Mouse (Mus musculus): ENCODE measurements around the gene Zbtb38. TPM values are rescaled to one million over a fixed set of nuclear protein-coding genes. Genes with fewer than 3 reads are reported as not detected.
A peak's percentile ranks its signal among the peaks of the same experiment; 100 is the strongest.

Gene Zbtb38
- total and polyA plus RNA-seq, 3 experiments = 9.0 to 43.5 (median 42.3) TPM

GRCm38 (mm10) chr9:96790389-96791007 lies 37.9 kb upstream of the Zbtb38 start:
- no peak for DNase-seq
- Histone ChIP-seq H3K36me3 (ENCODE audit: control insufficient read depth, insufficient read depth, low read length) (no peaks in the 10 kb centered on the region), H3K27ac (no peak overlapping the region), H3K4me1 (ENCODE audit: control insufficient read depth, insufficient read depth, low read length) (0 out of 2 replicates have a peak, but pooled peaks cover 2% of the 10 kb centered on the region), H3K79me2 (replicated peaks; ENCODE audit: control insufficient read depth, insufficient read depth, low read length) (no peaks in the 10 kb centered on the region), H3K4me3 (no peak overlapping the region), H3K9ac (ENCODE audit: low read depth, low read length) (no peak overlapping the region), H3K27me3 (ENCODE audit: control insufficient read depth, insufficient read depth, low read length) (no peaks in the 10 kb centered on the region)
- intact Hi-C loops (cut with DNase I) = no loop called here
- peak; percentile 51 for TF ChIP-seq CTCF (IDR thresholded peaks at IDR 0.05)
- no peak for TF ChIP-seq POLR2A (IDR thresholded peaks at IDR 0.05; ENCODE audit: insufficient read depth, low read depth, low read length)
- WGBS = 39% methylated on average over 4 of the region's 4 CpGs

- Histone ChIP-seq H3K9ac (ENCODE audit: low read depth, low read length) (no peak overlapping the region), H3K4me3 (no peak overlapping the region), H3K79me2 (replicated peaks; ENCODE audit: control insufficient read depth, insufficient read depth, low read length) (no peaks in the 10 kb centered on the region), H3K4me1 (ENCODE audit: control insufficient read depth, insufficient read depth, low read length) (no peaks in the 10 kb centered on the region), H3K36me3 (ENCODE audit: control insufficient read depth, insufficient read depth, low read length) (no peaks in the 10 kb centered on the region), H3K27ac (no peak overlapping the region), H3K27me3 (ENCODE audit: control insufficient read depth, insufficient read depth, low read length) (no peaks in the 10 kb centered on the region)
- intact Hi-C loops (cut with DNase I) = no loop called here
- no peak for DNase-seq
- TF ChIP-seq CTCF (IDR thresholded peaks at IDR 0.05) = no peak
- no peak for TF ChIP-seq POLR2A (IDR thresholded peaks at IDR 0.05; ENCODE audit: insufficient read depth, low read depth, low read length)
- no peak for TF ChIP-seq EP300 (IDR thresholded peaks at IDR 0.05; ENCODE audit: insufficient read depth, low read depth, low read length)
- 69% methylated on average over 3 of the region's 3 CpGs for WGBS
Measured at GRCm38 (mm10) chr9:96789906-96790305, 37.3 kb upstream of the Zbtb38 start.

GRCm38 (mm10) chr9:96787797-96788196 lies 35.2 kb upstream of the Zbtb38 start:
- no peaks in the 10 kb centered on the region for H3K4me1 ChIP-seq (ENCODE audit: control insufficient read depth, insufficient read depth, low read length)
- TF ChIP-seq POLR2A (IDR thresholded peaks at IDR 0.05; ENCODE audit: insufficient read depth, low read depth, low read length) = no peak
- no peak for TF ChIP-seq EP300 (IDR thresholded peaks at IDR 0.05; ENCODE audit: insufficient read depth, low read depth, low read length)
- no peak overlapping the region for H3K4me3 ChIP-seq
- H3K79me2 ChIP-seq (replicated peaks; ENCODE audit: control insufficient read depth, insufficient read depth, low read length) = no peaks in the 10 kb centered on the region
- WGBS = 88% methylated on average over 10 of the region's 10 CpGs
- H3K36me3 ChIP-seq (ENCODE audit: control insufficient read depth, insufficient read depth, low read length) = no peaks in the 10 kb centered on the region
- no peaks in the 10 kb centered on the region for H3K27me3 ChIP-seq (ENCODE audit: control insufficient read depth, insufficient read depth, low read length)
- intact Hi-C loops (cut with DNase I) = no loop called here
- H3K9ac ChIP-seq (ENCODE audit: low read depth, low read length) = no peak overlapping the region
- no peak overlapping the region for H3K27ac ChIP-seq
- no peak for DNase-seq

- Histone ChIP-seq H3K79me2 (replicated peaks; ENCODE audit: control insufficient read depth, insufficient read depth, low read length) (no peaks in the 10 kb centered on the region), H3K27ac (no peak overlapping the region), H3K27me3 (ENCODE audit: control insufficient read depth, insufficient read depth, low read length) (no peaks in the 10 kb centered on the region), H3K36me3 (ENCODE audit: control insufficient read depth, insufficient read depth, low read length) (no peaks in the 10 kb centered on the region), H3K9ac (ENCODE audit: low read depth, low read length) (no peak overlapping the region), H3K4me3 (no peak overlapping the region), H3K4me1 (ENCODE audit: control insufficient read depth, insufficient read depth, low read length) (no peaks in the 10 kb centered on the region)
- no peak for DNase-seq
- intact Hi-C loops (cut with DNase I) = no loop called here
- TF ChIP-seq CTCF (IDR thresholded peaks at IDR 0.05) (no peak), EP300 (IDR thresholded peaks at IDR 0.05; ENCODE audit: insufficient read depth, low read depth, low read length) (no peak), POLR2A (IDR thresholded peaks at IDR 0.05; ENCODE audit: insufficient read depth, low read depth, low read length) (no peak)
- whole genome bisulfite sequencing = 40% methylated on average over 9 of the region's 9 CpGs
Measured at GRCm38 (mm10) chr9:96785871-96786342, 33.3 kb upstream of the Zbtb38 start.

- no peak overlapping the region for H3K4me3 ChIP-seq
- TF ChIP-seq CTCF (IDR thresholded peaks at IDR 0.05) (no peak), POLR2A (IDR thresholded peaks at IDR 0.05; ENCODE audit: insufficient read depth, low read depth, low read length) (no peak), EP300 (IDR thresholded peaks at IDR 0.05; ENCODE audit: insufficient read depth, low read depth, low read length) (no peak)
- H3K9ac ChIP-seq (ENCODE audit: low read depth, low read length) = no peak overlapping the region
- H3K79me2 ChIP-seq (replicated peaks; ENCODE audit: control insufficient read depth, insufficient read depth, low read length) = no peaks in the 10 kb centered on the region
- 51% methylated on average over 3 of the region's 3 CpGs for WGBS
- H3K36me3 ChIP-seq (ENCODE audit: control insufficient read depth, insufficient read depth, low read length) = no peaks in the 10 kb centered on the region
- no peak overlapping the region for H3K27ac ChIP-seq
- H3K4me1 ChIP-seq (ENCODE audit: control insufficient read depth, insufficient read depth, low read length) = no peaks in the 10 kb centered on the region
- intact Hi-C loops (cut with DNase I) = no loop called here
- H3K27me3 ChIP-seq (ENCODE audit: control insufficient read depth, insufficient read depth, low read length) = no peaks in the 10 kb centered on the region
- DNase-seq = no peak
Measured at GRCm38 (mm10) chr9:96785187-96785586, 32.6 kb upstream of the Zbtb38 start.

- intact Hi-C loops (cut with DNase I) = no loop called here
- H3K4me1 ChIP-seq (ENCODE audit: control insufficient read depth, insufficient read depth, low read length) = no peaks in the 10 kb centered on the region
- no peak overlapping the region for H3K27ac ChIP-seq
- no peaks in the 10 kb centered on the region for H3K36me3 ChIP-seq (ENCODE audit: control insufficient read depth, insufficient read depth, low read length)
- TF ChIP-seq EP300 (IDR thresholded peaks at IDR 0.05; ENCODE audit: insufficient read depth, low read depth, low read length) = no peak
- H3K27me3 ChIP-seq (ENCODE audit: control insufficient read depth, insufficient read depth, low read length) = no peaks in the 10 kb centered on the region
- DNase-seq = no peak
- no peak overlapping the region for H3K4me3 ChIP-seq
- H3K79me2 ChIP-seq (replicated peaks; ENCODE audit: control insufficient read depth, insufficient read depth, low read length) = no peaks in the 10 kb centered on the region
- WGBS = 77% methylated on average over 9 of the region's 9 CpGs
- H3K9ac ChIP-seq (ENCODE audit: low read depth, low read length) = no peak overlapping the region
Measured at GRCm38 (mm10) chr9:96783667-96784066, 31.0 kb upstream of the Zbtb38 start.

Measured in heart, adult 2 months (tissue).